Mouse (Mus musculus) left cerebral cortex, adult 8-10 months (tissue): ENCODE measurements around the gene Phf7. TPM values are rescaled to one million over a fixed set of nuclear protein-coding genes. Genes with fewer than 3 reads are reported as not detected.

Experiments
- DNase-seq, 2 experiments: peaks; one replicate each; pipeline ENCODE4 v3.0.0; 2022; ENCODE audit warnings: low spot score in 2 of 2
- total RNA-seq, 4 experiments: library from RNA; stranded (reverse); gene quantifications; 2 replicates each; pipeline ENCODE4 v1.2.4; 2022

Phf7 gene
- total RNA-seq, 4 experiments from 2014 or later: 5.1 to 6.3 (median 5.7) TPM

DNA sequence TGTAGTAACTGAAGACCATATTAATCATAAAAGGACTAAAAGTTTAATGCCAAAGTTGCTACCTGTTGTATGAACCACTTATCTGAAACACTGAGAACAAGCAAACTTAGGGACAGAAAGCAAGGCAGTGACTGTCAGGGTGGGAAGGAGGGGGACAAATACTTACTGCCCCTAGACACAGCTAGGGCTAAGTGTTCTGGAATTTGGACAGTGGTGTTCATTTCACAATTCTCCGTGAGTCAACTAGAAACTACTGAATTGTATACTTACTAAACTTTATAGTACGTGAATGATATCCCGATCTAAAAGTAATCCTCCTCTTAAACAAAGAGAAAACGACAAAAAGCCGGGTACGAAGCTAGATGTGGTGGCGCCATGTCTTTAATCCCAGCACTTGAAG lies 51.5 kb downstream of the Phf7 start:
- no peak for DNase-seq

DNA sequence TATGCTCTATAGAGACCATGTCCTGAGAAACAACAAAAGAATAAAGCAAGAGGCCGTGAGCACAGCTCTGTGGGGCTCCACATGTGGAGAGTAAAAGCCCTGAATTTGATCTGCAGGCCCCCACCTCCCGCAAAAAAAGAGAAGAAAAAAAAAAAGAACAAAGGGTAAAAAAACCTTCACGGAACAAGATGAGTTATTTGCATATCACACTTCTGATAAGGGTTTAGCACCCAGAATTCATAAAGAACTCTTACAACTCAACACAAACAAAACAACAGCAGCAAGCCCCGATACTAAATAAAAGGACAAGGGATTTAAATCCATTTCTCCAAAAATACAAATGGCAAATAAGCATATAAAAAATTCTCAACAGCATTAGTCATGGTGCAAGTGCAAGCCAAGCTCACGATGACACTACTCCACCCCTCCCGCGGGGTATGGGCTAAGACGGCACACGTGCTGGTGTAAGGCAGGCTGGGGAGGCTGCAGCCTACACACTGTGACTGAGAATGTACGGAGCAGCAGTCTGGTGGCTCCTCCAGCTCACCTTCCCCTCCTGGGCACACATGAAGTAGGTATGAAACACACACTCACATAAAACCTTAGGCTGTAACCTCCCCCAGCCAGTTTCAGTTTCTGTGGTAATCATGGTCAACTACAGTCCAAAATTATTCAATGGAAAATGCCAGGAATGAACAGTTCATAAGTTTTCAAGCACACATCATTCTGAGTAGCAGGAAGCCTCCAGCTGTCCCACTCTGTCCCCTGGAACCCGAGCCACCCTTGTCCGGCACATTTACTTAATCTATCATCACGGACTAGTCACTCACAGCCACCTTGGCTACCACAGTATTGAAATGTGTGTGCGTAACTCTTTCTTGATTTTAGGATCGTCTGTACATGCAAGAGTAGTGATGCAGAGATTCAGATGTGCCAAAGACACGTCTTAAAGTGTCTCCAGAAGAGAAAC lies 53.3 kb downstream of the Phf7 start:
- DNase-seq: peak in 1 of 2 experiments; percentile 71

DNA sequence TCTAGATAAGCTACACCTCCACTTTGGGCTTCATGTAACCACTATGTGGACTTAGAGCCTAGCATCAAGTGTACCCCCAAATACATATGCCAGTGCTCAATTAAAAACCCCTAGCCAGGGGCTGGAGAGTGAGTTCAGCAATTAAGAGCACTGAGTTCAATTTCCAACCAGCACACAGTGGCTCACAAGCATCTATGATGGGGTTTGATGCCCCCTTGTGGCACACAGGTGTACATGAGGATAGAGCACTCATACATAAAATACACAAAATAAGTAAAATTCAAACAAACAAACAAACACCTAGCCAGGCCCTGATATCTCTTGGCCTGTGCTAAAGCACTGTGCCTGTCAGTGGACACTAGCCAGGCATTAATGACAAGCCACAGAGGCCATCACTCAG lies 55.1 kb downstream of the Phf7 start:
- no peak for DNase-seq

DNA sequence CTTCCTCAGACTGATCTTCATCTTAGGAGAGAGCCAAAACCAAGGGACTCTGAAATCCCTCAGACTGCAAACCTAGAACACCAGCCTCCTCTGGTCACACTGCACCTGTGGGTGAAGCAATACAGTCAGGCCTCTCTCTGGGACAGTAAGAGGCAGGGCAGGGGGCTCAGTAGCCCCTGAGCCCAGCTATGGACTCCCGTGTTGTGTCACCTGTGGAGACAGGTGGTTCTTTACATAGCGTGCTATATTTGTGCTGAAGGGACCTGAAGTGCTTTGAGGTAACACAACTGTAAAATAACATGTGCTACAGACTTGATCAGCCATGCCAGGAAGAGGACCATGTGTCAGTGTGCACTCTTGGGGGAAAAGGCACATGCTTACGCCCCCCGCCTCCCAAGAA lies 55.6 kb downstream of the Phf7 start:
- DNase-seq: no peak

DNA sequence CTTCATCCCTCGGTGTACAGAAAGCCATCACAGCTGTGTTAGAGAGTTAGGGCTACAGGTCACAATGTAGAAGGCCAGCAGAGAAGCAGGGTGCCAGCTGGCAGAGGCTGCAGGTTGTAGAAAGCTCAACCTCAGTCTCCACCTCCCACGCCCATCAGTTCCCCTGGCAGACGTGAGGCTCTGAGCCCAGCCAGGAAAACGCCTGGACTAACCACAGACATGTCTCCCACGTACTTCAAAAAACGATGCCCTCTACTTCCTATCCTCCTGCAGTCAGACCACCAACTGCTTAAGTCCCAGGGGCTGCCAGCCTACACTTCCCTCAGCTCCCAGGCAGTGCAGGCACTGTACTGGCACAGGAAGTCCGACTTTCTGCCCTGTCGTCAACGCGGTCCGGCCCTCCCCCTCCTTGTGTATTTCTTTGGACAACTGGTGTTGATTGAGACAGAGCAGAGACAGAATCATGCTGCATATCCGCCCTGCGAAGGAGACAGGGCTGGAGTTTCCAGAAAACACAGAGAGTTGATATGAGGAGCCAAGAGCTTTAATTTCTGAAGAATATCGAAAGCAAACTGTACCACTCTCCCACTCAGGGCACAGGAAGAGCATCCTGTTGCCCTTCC lies 56.1 kb downstream of the Phf7 start:
- no peak for DNase-seq

DNA sequence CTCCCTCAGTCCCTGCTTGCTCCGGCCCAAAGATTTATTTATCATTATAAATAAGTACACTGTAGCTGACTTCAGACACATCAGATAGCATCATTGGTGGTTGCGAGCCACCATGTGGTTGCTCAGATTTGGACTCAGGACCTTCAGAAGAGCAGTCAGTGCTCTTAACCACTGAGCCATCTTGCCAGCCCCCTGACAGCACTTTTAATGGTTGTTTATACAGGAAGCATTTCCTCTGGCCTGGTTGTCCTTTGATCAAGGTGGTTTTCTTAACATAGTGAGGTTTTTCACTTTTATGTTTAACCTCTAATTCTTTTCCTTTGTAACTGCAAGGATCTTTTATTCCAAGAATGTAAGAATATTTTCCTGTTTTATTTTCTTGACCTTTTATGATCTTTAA lies 56.7 kb downstream of the Phf7 start:
- DNase-seq: no peak

DNA sequence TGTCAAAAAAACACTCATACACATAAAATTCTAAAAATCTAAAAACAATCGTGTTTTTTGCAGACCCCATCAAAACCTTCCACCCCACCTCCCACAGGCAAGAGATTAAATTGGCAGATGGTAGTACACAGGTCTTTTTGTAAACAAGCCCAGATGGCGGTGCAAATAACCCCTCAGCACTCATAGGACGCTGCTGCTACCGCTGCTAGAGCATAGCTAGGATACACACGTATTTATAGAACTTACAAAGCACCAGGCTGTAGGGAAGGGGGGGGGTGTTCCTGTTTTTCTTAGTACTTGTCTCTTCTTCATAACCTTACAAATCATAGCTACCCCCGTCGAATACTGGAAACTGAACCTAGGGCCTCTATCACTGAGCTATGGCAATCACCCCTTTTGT lies 57.3 kb downstream of the Phf7 start:
- DNase-seq: no peak

DNA sequence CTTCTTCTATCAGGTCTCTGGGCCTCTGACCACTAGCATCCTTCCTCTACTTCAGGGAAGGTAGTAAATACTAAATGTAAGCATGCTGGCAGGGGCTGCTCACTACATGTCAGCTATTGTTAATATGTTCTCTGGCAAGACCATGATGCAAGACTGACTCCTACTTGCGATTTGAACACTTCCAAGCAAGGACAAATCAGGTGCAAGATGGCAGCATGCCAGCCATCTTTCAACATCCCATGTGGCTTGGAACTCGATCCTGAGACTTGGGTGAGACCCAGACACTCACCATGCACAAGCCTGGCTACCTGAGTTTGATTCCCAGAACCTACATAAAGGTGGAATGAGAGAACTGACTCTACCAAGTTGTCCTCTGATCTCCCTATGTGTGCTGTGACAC lies 59.2 kb downstream of the Phf7 start:
- DNase-seq: no peak

DNA sequence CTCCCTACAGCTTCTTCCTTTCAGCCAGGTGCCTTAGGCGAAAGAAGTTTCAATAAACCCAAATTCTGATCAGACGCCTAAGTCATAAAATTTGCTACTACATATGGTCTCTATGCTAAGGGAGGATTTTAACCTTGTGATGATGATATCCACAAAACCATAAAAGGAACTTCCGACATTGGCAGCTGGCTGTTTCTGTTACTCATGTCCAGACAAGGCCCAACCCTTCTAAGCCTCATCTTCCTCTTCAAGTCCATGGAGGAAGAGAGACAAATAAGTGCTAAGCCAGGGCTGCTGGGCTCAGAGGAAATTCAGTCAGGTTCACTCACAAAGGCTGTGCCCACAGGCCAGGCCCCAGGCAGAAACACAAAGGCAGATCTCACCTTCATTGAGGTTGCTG lies 61.8 kb downstream of the Phf7 start:
- DNase-seq: no peak

DNA sequence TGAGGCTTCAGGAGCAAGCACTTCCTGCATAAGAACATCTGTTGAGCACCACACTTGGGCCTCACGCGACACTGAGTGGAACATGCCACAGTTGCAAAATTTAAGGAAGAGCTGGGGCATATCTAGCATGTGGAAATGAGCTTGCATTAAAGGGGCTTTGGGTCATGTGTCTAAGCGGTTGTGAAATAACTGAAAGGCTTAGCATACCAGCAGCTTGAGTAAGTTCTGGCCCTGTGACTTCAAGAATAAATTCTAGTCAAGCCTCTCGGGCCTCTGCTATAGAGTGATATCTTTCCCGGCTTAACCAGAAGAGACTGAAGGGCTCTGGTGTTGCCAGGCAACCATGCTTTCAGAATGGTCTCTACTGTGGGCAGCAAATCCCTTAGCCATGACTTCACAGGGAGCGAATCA lies 62.3 kb downstream of the Phf7 start:
- no peak for DNase-seq

Other genes starting within 250 kb of the Phf7 start
- 10 to 100 TPM; 30.9 to 38.6 (median 32.5) TPM for gene Glt8d1, start 249.9 kb downstream of the Phf7 start, total RNA-seq
- 100 to 1,000 TPM; 166 to 179 (median 173) TPM for gene Spcs1, start 249.6 kb downstream of the Phf7 start, total RNA-seq
- 10 to 100 TPM; 51.1 to 56.1 (median 52.0) TPM for gene Pbrm1, start 232.2 kb downstream of the Phf7 start, total RNA-seq
- 10 to 100 TPM; 43.5 to 58.8 (median 49.6) TPM for gene Gnl3, start 232.2 kb downstream of the Phf7 start, total RNA-seq
- 10 to 100 TPM; 26.5 to 30.6 (median 28.0) TPM for gene Smim4, start 122.4 kb downstream of the Phf7 start, total RNA-seq
- 1 to 10 TPM; 3.0 to 4.1 (median 3.8) TPM for gene Nt5dc2, start 120.3 kb downstream of the Phf7 start, total RNA-seq
- gene Stab1, start 82.7 kb downstream of the Phf7 start, total RNA-seq: 10 to 100 TPM; 18.7 to 28.1 (median 22.2) TPM
- 10 to 100 TPM; 19.5 to 22.6 (median 19.7) TPM for gene Tnnc1, start 43.0 kb downstream of the Phf7 start, total RNA-seq
- gene Nisch, start 34.4 kb downstream of the Phf7 start, total RNA-seq: 100 to 1,000 TPM; 363 to 424 (median 392) TPM
- gene Sema3g, start 33.5 kb downstream of the Phf7 start, total RNA-seq: 1 to 10 TPM; 5.0 to 6.0 (median 5.7) TPM
- gene Bap1, start 133 bp upstream of the Phf7 start, total RNA-seq: 100 to 1,000 TPM; 131 to 140 (median 137) TPM
- 1 to 10 TPM; 4.9 to 7.0 (median 5.6) TPM for gene Dnah1, start 72.6 kb upstream of the Phf7 start, total RNA-seq
- gene Capn7, start 85.3 kb upstream of the Phf7 start, total RNA-seq: 10 to 100 TPM; 30.4 to 33.8 (median 31.8) TPM
- gene Sh3bp5, start 184.8 kb upstream of the Phf7 start, total RNA-seq: 10 to 100 TPM; 44.6 to 70.2 (median 56.1) TPM
- 10 to 100 TPM; 12.5 to 16.6 (median 13.3) TPM for gene Eaf1, start 243.1 kb upstream of the Phf7 start, total RNA-seq
- 10 to 100 TPM; 30.8 to 37.8 (median 34.0) TPM for gene Mettl6, start 243.7 kb upstream of the Phf7 start, total RNA-seq